Mouse (Mus musculus) heart, adult 2 months (tissue): ENCODE data around the gene Gdpd1. TPM values are rescaled to one million over a fixed set of nuclear protein-coding genes. Genes with fewer than 3 reads are reported as not detected.

Experiments
- DNase-seq, 2 experiments: peaks; one replicate each; pipeline ENCODE4 v3.0.0; 2021
- H3K27ac ChIP-seq: fragments of 200-600 bp; 2 replicates; pipeline ENCODE4 v1.8.1; 2022
- H3K27me3 ChIP-seq: fragments of 200-500 bp; 2 replicates; pipeline ENCODE4 v1.6.1; 2012; ENCODE audit warnings: mild to moderate bottlenecking, low read length, inconsistent platforms, mixed read lengths; ENCODE audit not compliant: control insufficient read depth, insufficient read depth
- H3K36me3 ChIP-seq: fragments of 200-500 bp; 2 replicates; pipeline ENCODE4 v1.6.1; 2012; ENCODE audit warnings: low read length, inconsistent platforms; ENCODE audit not compliant: control insufficient read depth, insufficient read depth
- H3K4me1 ChIP-seq: fragments of 200-500 bp; 2 replicates; pipeline ENCODE4 v1.6.1; 2011; ENCODE audit warnings: low read length; ENCODE audit not compliant: control insufficient read depth, insufficient read depth
- H3K4me3 ChIP-seq: fragments of 200-600 bp; 2 replicates; pipeline ENCODE4 v1.8.1; 2022
- H3K79me2 ChIP-seq: fragments of 200-500 bp; replicated peaks from 2 replicates; pipeline ENCODE4 v1.6.1; 2012; ENCODE audit warnings: mild to moderate bottlenecking, inconsistent platforms, low read length, moderate library complexity, mixed read lengths; ENCODE audit not compliant: control insufficient read depth, insufficient read depth
- H3K9ac ChIP-seq: fragments of 200-500 bp; 2 replicates; pipeline ENCODE4 v1.6.1; 2012; ENCODE audit warnings: low read depth, mild to moderate bottlenecking, control low read depth, inconsistent platforms, low read length, mixed read lengths
- CTCF ChIP-seq: fragments of 200-600 bp; IDR thresholded peaks from 2 replicates; pipeline ENCODE4 v1.8.1; 2022; ENCODE audit warnings: antibody characterized with exemption, mild to moderate bottlenecking, moderate library complexity
- EP300 ChIP-seq: fragments of 200-500 bp; IDR thresholded peaks from 2 replicates; pipeline ENCODE4 v1.6.1; 2011; ENCODE audit warnings: low read depth, low read length, control low read depth; ENCODE audit not compliant: insufficient read depth
- POLR2A ChIP-seq: fragments of 200-500 bp; IDR thresholded peaks from 2 replicates; pipeline ENCODE4 v1.6.1; 2011; ENCODE audit warnings: mild to moderate bottlenecking, low read depth, low read length, control low read depth; ENCODE audit not compliant: insufficient read depth
- WGBS: fragments of 180-500 bp; shearing (Covaris S2); methylation state at CpG from one replicate; pipeline ENCODE4 v1.1.7; 2018; 5-methylcytosine and 5-hydroxymethylcytosine counted together
- intact Hi-C: fragments of 180-260 bp; cut with DNase I; formaldehyde crosslinking; loops from one replicate; pipeline ENCODE4 v1.15.1; 2025
- polyA plus RNA-seq: library from polyadenylated mRNA; depleted of rRNA; stranded (reverse); fragments of >200 nt; gene quantifications from 2 replicates; pipeline ENCODE4 v1.2.3, GENCODE M21; 2012
- total RNA-seq, 2 experiments: library from RNA; stranded (reverse); gene quantifications; 2 replicates each; pipeline ENCODE4 v1.2.3; 2021

Gdpd1 gene
- total and polyA plus RNA-seq, 3 experiments: 7.4 to 12.5 (median 12.0) TPM

GRCm38 (mm10) chr11:87108409-87108754, 34.5 kb upstream of the Gdpd1 start, which contains the start of gene Prr11:
TSS of gene Prr11 (minus strand) at chr11:87108708.
- peak within 1 kb of the TSS; percentile 82 for H3K27ac ChIP-seq
- H3K79me2 ChIP-seq: no peaks in the 10 kb centered on the region
- peaks cover 3% of the 10 kb centered on the region for H3K36me3 ChIP-seq
- intact Hi-C loops: no loop called here
- H3K4me1 ChIP-seq: no peaks in the 10 kb centered on the region
- peak within 1 kb of the TSS; percentile 79 for H3K4me3 ChIP-seq
- DNase-seq: no peak
- H3K9ac ChIP-seq: peak within 1 kb of the TSS; percentile 75
- under 1% methylated on average over 14 of the region's 14 CpGs for WGBS
- no peaks in the 10 kb centered on the region for H3K27me3 ChIP-seq
- no peak for TF ChIP-seq POLR2A
- TF ChIP-seq EP300: no peak
- TF ChIP-seq CTCF: no peak

GRCm38 (mm10) chr11:87087142-87087541, 13.3 kb upstream of the Gdpd1 start:
- TF ChIP-seq EP300 (no peak), CTCF (no peak), POLR2A (no peak)
- intact Hi-C loops: no loop called here
- DNase-seq: no peak
- peak overlapping the region; percentile 86 for H3K27ac ChIP-seq
- peaks cover 3% of the 10 kb centered on the region; the same call in 1 of the 2 replicates for H3K36me3 ChIP-seq
- no peaks in the 10 kb centered on the region; the same call in 1 of the 2 replicates for H3K79me2 ChIP-seq
- 42% methylated on average over 2 of the region's 2 CpGs for WGBS
- H3K4me1 ChIP-seq: peaks cover 7% of the 10 kb centered on the region
- H3K27me3 ChIP-seq: no peaks in the 10 kb centered on the region
- no peak overlapping the region for H3K9ac ChIP-seq
- H3K4me3 ChIP-seq: peak overlapping the region; percentile 97

DNA sequence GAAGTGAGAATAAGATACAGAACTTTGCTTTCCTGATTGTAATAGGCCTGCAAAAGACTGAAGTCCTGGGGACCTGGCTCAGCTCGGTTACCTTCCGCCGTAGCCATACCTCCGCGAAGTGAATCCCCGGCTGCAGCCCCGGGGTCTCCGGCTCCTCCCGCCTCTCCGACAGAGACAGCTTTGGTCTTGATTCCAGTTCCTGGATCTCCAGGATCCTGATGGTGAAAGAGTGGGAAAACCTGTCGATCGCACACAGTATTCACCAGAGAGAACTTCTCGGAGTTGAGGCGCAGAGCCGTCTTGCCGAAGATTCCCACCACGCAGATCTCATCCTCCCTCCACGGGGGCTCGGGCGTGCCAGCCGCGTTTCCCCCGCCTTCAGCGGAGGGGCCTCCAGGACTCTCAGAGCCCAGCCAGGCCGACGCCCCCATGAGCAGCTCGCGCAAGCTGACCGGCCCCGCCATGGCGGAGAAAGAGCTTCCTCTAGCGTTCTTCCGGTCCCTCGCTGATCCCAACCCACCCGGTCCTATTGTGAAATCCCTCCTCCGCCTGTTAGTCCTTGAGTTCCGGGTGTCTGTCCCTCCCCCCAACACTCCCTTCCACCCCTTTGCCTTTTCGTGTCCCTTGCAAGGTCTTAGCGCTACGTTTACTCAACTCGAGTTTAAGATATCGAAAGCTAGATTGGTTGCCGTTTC, 12.6 kb upstream of the Gdpd1 start, which contains the start of gene Smg8:
TSS of gene Smg8 (minus strand) at position 485 of the 695 bp plus-strand sequence.
- Histone ChIP-seq H3K27ac (peak within 1 kb of the TSS; percentile 86), H3K27me3 (no peaks in the 10 kb centered on the region), H3K4me3 (peak within 1 kb of the TSS; percentile 97), H3K79me2 (no peaks in the 10 kb centered on the region; the same call in none of the 2 replicates), H3K4me1 (peaks cover 7% of the 10 kb centered on the region), H3K9ac (peak within 1 kb of the TSS; percentile 82), H3K36me3 (peaks cover 3% of the 10 kb centered on the region; the same call in 1 of the 2 replicates)
- intact Hi-C loops: no loop called here
- WGBS: under 1% methylated on average over 43 of the region's 43 CpGs
- peak; percentile 85 to 86 for DNase-seq
- no peak for TF ChIP-seq CTCF
- peak; percentile 83 for TF ChIP-seq EP300
- peak; percentile 75 for TF ChIP-seq POLR2A

DNA sequence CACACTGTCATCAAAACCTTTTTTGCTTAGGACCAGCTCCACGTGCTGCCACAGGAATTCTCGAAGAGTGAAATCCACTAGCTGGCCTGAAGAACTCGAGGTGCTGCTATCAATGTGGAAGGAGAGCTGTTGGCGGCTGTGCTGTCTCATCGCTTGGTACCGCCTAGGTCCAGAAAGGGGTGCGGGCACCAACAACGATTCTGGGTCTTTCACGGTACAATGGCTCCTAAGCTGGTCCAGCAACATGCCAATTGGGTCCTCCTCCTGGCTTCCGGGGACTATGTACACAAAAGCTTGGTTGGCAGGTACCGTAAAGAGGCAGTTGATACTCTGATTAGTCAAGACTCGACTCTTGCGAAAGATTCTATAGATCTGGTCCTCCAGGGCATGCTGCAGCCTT, 11.6 kb upstream of the Gdpd1 start:
- 87% methylated on average over 13 of the region's 13 CpGs for WGBS
- Histone ChIP-seq H3K36me3 (peaks cover 3% of the 10 kb centered on the region; the same call in 1 of the 2 replicates), H3K4me3 (peak overlapping the region; percentile 97), H3K79me2 (no peaks in the 10 kb centered on the region; the same call in none of the 2 replicates), H3K4me1 (peaks cover 7% of the 10 kb centered on the region), H3K9ac (no peak overlapping the region), H3K27me3 (no peaks in the 10 kb centered on the region), H3K27ac (no peak overlapping the region)
- intact Hi-C loops: no loop called here
- DNase-seq: no peak
- no peak for TF ChIP-seq EP300
- TF ChIP-seq CTCF: no peak
- no peak for TF ChIP-seq POLR2A

DNA sequence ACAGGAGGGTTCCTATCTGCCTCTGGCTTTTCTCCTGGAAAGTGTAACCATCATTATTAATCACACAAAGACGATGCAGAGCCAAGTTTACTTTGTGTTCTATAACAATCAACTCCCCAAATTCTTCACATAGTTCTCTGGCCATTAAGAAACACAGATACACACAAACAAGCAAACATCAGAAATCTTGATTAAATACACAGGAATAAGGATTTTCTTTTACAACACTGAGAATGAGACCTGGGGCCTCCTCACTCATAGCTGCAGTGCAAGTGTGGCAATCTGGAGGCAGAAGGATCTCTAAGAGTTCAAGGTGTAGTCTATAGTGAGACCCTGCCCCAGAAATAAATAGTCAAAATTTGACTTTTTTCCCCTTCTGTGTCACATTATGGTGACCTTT, 9.8 kb upstream of the Gdpd1 start:
- H3K79me2 ChIP-seq: no peaks in the 10 kb centered on the region; the same call in none of the 2 replicates
- no peak overlapping the region for H3K9ac ChIP-seq
- no peak for DNase-seq
- intact Hi-C loops: no loop called here
- H3K4me3 ChIP-seq: no peak overlapping the region
- peaks cover 5% of the 10 kb centered on the region for H3K36me3 ChIP-seq
- H3K27me3 ChIP-seq: no peaks in the 10 kb centered on the region
- H3K4me1 ChIP-seq: peaks cover 7% of the 10 kb centered on the region
- no peak for TF ChIP-seq CTCF
- no peak for TF ChIP-seq POLR2A
- TF ChIP-seq EP300: no peak
- 49% methylated on average over 1 of the region's 1 CpGs for WGBS
- no peak overlapping the region for H3K27ac ChIP-seq

DNA sequence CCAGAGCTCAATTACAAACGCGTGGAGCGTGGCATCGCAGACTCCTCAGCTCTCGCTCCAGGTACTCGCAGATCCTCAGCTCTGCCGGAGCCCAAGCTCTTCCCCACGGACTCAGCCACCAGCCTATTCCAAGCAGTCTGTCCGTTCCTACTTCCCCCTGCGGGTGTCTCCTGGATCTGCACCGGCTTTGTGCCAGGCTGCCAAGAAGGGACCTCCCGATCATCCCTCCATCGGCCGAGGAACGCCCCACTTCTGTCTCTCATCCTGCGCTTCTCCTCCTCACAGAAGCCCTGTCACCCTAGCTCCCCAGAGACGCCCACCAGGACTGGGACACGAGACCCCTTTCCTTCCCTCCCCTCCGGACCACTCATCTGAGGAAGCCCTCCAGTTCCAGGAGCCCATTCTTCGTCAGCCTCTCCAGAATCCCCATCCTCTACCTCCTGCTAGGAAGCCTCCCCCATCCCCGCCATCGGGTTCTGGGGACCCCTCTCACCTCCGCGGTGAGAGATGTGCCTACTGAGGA, 458 bp downstream of the Gdpd1 start:
- peak overlapping the region; percentile 83 for H3K4me3 ChIP-seq
- 0 out of 2 replicates have a peak, but pooled peaks cover 2% of the 10 kb centered on the region for H3K79me2 ChIP-seq
- H3K9ac ChIP-seq: peak overlapping the region; percentile 64
- TF ChIP-seq POLR2A (no peak), EP300 (no peak), CTCF (peak; percentile 72)
- no peaks in the 10 kb centered on the region; the same call in none of the 2 replicates for H3K36me3 ChIP-seq
- DNase-seq: peak; percentile 68 to 74
- H3K4me1 ChIP-seq: no peaks in the 10 kb centered on the region
- intact Hi-C loops: no loop called here
- 2% methylated on average over 24 of the region's 24 CpGs for WGBS
- H3K27me3 ChIP-seq: no peaks in the 10 kb centered on the region
- H3K27ac ChIP-seq: peak overlapping the region; percentile 77
